Mouse (Mus musculus): ENCODE data around the gene Sbno2.

DNA sequence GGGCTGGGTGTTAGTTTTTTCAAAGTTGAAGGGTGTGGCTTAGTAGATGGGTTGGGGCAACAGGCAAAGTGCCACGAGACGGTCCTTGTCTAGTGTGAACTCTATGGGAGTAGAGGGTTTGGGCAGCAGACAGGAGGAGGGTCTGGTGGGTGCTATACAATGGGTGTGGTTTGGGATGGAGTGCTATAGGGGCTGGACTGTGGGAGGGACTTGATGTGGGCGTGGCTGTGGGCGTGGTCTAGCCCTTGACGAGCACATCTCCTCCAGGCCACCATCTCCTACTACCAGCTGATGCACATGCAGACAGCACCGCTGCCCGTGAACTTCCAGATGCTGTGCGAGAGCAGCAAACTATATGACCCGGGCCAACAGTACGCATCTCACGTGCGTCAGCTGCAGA lies 79.5 kb downstream of the Sbno2 start:
- no peak for TF ChIP-seq POLR2A (IDR thresholded peaks at IDR 0.05; ENCODE audit: insufficient read length, low read depth)
- TF ChIP-seq MYOD1 (IDR thresholded peaks at IDR 0.05; ENCODE audit: control insufficient read depth in 1 of 3, insufficient read length in 2 of 3, low read depth in 2 of 3), result no peak
- TF ChIP-seq MAX (IDR thresholded peaks at IDR 0.05; ENCODE audit: low read depth), result no peak
- TF ChIP-seq POLR2AphosphoS2 (IDR thresholded peaks at IDR 0.05; ENCODE audit: insufficient read length, low read depth), result no peak
- TF ChIP-seq TCF3 (IDR thresholded peaks at IDR 0.05; ENCODE audit: insufficient read length, low read depth), result no peak
- no peak for TF ChIP-seq E2F4 (IDR thresholded peaks at IDR 0.05; ENCODE audit: insufficient read depth)
- no peak for TF ChIP-seq SRF (IDR thresholded peaks at IDR 0.05; ENCODE audit: control insufficient read depth, insufficient read length, low read depth)
- no peak for TF ChIP-seq TCF12 (IDR thresholded peaks at IDR 0.05; ENCODE audit: insufficient read depth, poor library complexity, severe bottlenecking)
- no peak for TF ChIP-seq MYOG (IDR thresholded peaks at IDR 0.05; ENCODE audit: control insufficient read depth in 1 of 3, insufficient read depth in 1 of 3, insufficient read length in 2 of 3, low read depth in 2 of 3)
